Comparison of ENCODE assay signal across 8 mouse cellular contexts in the genomic region with DNA sequence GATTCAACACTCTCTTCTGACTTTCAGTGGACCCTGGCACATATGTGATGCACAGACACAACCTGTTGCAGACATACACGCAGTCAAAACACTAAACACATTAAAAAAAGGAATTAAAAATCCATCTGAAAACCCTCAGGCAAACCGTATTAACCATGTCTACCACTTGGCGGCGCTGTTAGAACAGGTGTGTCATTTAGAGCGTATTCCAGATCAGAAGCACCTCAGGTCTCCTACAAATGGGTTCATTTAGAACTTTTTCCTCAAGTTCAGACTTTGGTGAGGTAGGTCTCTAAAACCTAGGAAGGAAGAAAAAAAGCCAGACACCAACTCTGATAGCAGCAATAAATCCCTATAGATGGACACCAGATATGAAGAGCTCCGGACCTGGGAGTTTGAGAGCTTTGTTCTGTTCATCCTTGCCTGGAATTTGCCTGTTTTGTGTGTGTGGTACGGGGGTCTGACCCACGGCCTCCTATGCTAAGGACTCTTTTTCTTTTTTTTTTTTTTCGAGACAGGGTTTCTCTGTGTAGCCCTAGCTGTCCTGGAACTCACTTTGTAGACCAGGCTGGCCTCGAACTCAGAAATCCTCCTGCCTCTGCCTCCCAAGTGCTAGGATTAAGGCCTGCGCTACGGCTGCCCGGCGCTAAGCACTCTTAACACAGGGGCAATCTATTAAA. TPM values are rescaled to one million over a fixed set of nuclear protein-coding genes. Genes with fewer than 3 reads are reported as not detected.
A peak's percentile ranks its signal among the peaks of the same experiment; 100 is the strongest.
DNase-seq lines count a peak whose midpoint lies in the region; ATAC-seq and TF ChIP-seq lines count a peak whose summit lies in the region.

No protein-coding gene starts in this region.

- peak overlapping the region; percentile 51; the same call in 1 of the 2 replicates for H3K9ac ChIP-seq in limb, embryonic 11.5 days (ENCODE audit: low read length)
- H3K9ac ChIP-seq in midbrain, embryonic 13.5 days (replicated peaks) = peak overlapping the region; percentile 55; the same call in 1 of the 2 replicates

- TF ChIP-seq CTCF in cortical plate, adult 2 months (IDR thresholded peaks at IDR 0.05; ENCODE audit: extremely low read depth, insufficient read depth, low read length) = peak; percentile 69

- 38% methylated on average over 14 of the region's 14 CpGs for WGBS in limb, embryonic 11.5 days
- WGBS in midbrain, embryonic 13.5 days = 41% methylated on average over 14 of the region's 14 CpGs

- peak overlapping the region; percentile 47 for H3K4me2 ChIP-seq in limb, embryonic 11.5 days (ENCODE audit: low read depth, severe bottlenecking)
- H3K4me2 ChIP-seq in midbrain, embryonic 13.5 days (replicated peaks) = peak overlapping the region; percentile 55

- no peaks in the 10 kb centered on the region; the same call in 1 of the 2 replicates for H3K4me1 ChIP-seq in cortical plate, adult 2 months (ENCODE audit: control insufficient read depth, insufficient read depth, low read length)
- H3K4me1 ChIP-seq in limb, embryonic 11.5 days (ENCODE audit: control insufficient read depth, insufficient read depth, low read length) = peaks cover 6% of the 10 kb centered on the region; the same call in 1 of the 2 replicates
- H3K4me1 ChIP-seq in midbrain, embryonic 13.5 days (replicated peaks) = peaks cover 27% of the 10 kb centered on the region

- ATAC-seq in limb, embryonic 11.5 days (ENCODE audit: insufficient number of reproducible peaks, low FRiP score, low TSS enrichment, low read depth) = no peak
- peak; percentile 24 for ATAC-seq in midbrain, embryonic 13.5 days

- no peak overlapping the region; the same call in 1 of the 2 replicates for H3K27ac ChIP-seq in cortical plate, adult 2 months (ENCODE audit: insufficient read depth, low read length)
- peak overlapping the region; percentile 58; the same call in 1 of the 2 replicates for H3K27ac ChIP-seq in limb, embryonic 11.5 days (replicated peaks; ENCODE audit: low read depth, low read length)
- H3K27ac ChIP-seq in midbrain, embryonic 13.5 days = peak overlapping the region; percentile 91

- no peaks in the 10 kb centered on the region for H3K36me3 ChIP-seq in limb, embryonic 11.5 days (ENCODE audit: control insufficient read depth, insufficient read depth, low read length)
- peaks cover 3% of the 10 kb centered on the region; the same call in 1 of the 2 replicates for H3K36me3 ChIP-seq in midbrain, embryonic 13.5 days

- no peaks in the 10 kb centered on the region for H3K9me3 ChIP-seq in limb, embryonic 11.5 days (ENCODE audit: control insufficient read depth, low read length)
- no peaks in the 10 kb centered on the region for H3K9me3 ChIP-seq in midbrain, embryonic 13.5 days

- DNase-seq in heart, adult 11 months = peak; percentile 91
- no peak for DNase-seq in heart, postnatal 25 days (ENCODE audit: low spot score)
- peak; percentile 31 for DNase-seq in gastrocnemius, postnatal 25 days
- DNase-seq in kidney, adult 8-10 months = peak; percentile 62 to 83
- peak; percentile 73 for DNase-seq in limb, embryonic 11.5 days (ENCODE audit: low spot score)
- peak; percentile 54 to 73 for DNase-seq in spleen, postnatal 14 days (ENCODE audit: low spot score in 2 of 2)

- TF ChIP-seq POLR2A in cortical plate, adult 2 months (IDR thresholded peaks at IDR 0.05; ENCODE audit: extremely low read depth, insufficient read depth, low read length) = no peak

- H3K27me3 ChIP-seq in limb, embryonic 11.5 days (ENCODE audit: control insufficient read depth, insufficient read depth, low read length) = 0 out of 2 replicates have a peak, but pooled peaks cover 3% of the 10 kb centered on the region
- H3K27me3 ChIP-seq in midbrain, embryonic 13.5 days = peaks cover 5% of the 10 kb centered on the region

- peak overlapping the region; percentile 75; the same call in 1 of the 2 replicates for H3K4me3 ChIP-seq in cortical plate, adult 2 months (ENCODE audit: insufficient read depth, low read length)
- peak overlapping the region; percentile 24; the same call in 1 of the 2 replicates for H3K4me3 ChIP-seq in limb, embryonic 11.5 days (ENCODE audit: low read depth, low read length)
- peak overlapping the region; percentile 33 for H3K4me3 ChIP-seq in midbrain, embryonic 13.5 days (replicated peaks)

- intact Hi-C loops in heart, postnatal 25 days (cut with DNase I) = loop anchor here (1.0 to 5.0 kb wide), 3 partner anchors 43 to 251 kb away; a partner anchor contains a TSS

RNA-seq across cellular contexts. Expression of a gene that starts 1.0 kb away (rescaled TPM):
- 10 to 100 TPM; 25.9 to 29.6 TPM for total RNA-seq in heart, postnatal 25 days (2021)
- polyA plus RNA-seq in cortical plate, adult 2 months (2012; rRNA removed) = 71.3 and 76.2 TPM in 2 replicates
- 10 to 100 TPM; 17.9 to 19.2 TPM for total RNA-seq in gastrocnemius, postnatal 25 days (2021)
- polyA plus RNA-seq in limb, embryonic 11.5 days (2014; fragmentation: Nextera tagmentation; extraction: Ambion mirVana) = 268 and 285 TPM in 2 replicates
- polyA plus RNA-seq in midbrain, embryonic 13.5 days (2015; fragmentation: Nextera tagmentation; extraction: Ambion mirVana) = 312 and 327 TPM in 2 replicates

RNA-seq across cellular contexts. Expression of a gene that starts 45.0 kb away (rescaled TPM):
- total RNA-seq in heart, postnatal 25 days (2021) = 10 to 100 TPM in 1 of 2 experiments, 1 to 10 TPM in 1; 7.1 to 10.0 TPM
- polyA plus RNA-seq in cortical plate, adult 2 months (2012; rRNA removed) = 42.5 and 43.8 TPM in 2 replicates
- total RNA-seq in gastrocnemius, postnatal 25 days (2021) = 1 to 10 TPM; 5.3 to 7.7 TPM
- 48.3 and 50.3 TPM in 2 replicates for polyA plus RNA-seq in limb, embryonic 11.5 days (2014; fragmentation: Nextera tagmentation; extraction: Ambion mirVana)
- 52.3 and 53.0 TPM in 2 replicates for polyA plus RNA-seq in midbrain, embryonic 13.5 days (2015; fragmentation: Nextera tagmentation; extraction: Ambion mirVana)

RNA-seq across cellular contexts. Expression of a gene that starts 46.2 kb away (rescaled TPM):
- 100 to 1,000 TPM in 1 of 2 experiments, 10 to 100 TPM in 1; 99.2 to 113 TPM for total RNA-seq in heart, postnatal 25 days (2021)
- 54.1 and 55.3 TPM in 2 replicates for polyA plus RNA-seq in cortical plate, adult 2 months (2012; rRNA removed)
- total RNA-seq in gastrocnemius, postnatal 25 days (2021) = 100 to 1,000 TPM; 117 to 128 TPM
- polyA plus RNA-seq in limb, embryonic 11.5 days (2014; fragmentation: Nextera tagmentation; extraction: Ambion mirVana) = 79.9 and 84.5 TPM in 2 replicates
- 61.6 and 63.1 TPM in 2 replicates for polyA plus RNA-seq in midbrain, embryonic 13.5 days (2015; fragmentation: Nextera tagmentation; extraction: Ambion mirVana)

RNA-seq across cellular contexts. Expression of a gene that starts 54.5 kb away (rescaled TPM):
- not detected for total RNA-seq in heart, postnatal 25 days (2021)
- 2.4 and 2.5 TPM in 2 replicates for polyA plus RNA-seq in cortical plate, adult 2 months (2012; rRNA removed)
- not detected for total RNA-seq in gastrocnemius, postnatal 25 days (2021)
- polyA plus RNA-seq in limb, embryonic 11.5 days (2014; fragmentation: Nextera tagmentation; extraction: Ambion mirVana) = 8.0 and 8.2 TPM in 2 replicates
- 0.23 and 0.34 TPM in 2 replicates for polyA plus RNA-seq in midbrain, embryonic 13.5 days (2015; fragmentation: Nextera tagmentation; extraction: Ambion mirVana)

RNA-seq across cellular contexts. Expression of a gene that starts 58.0 kb away (rescaled TPM):
- 10 to 100 TPM; 66.2 to 74.4 TPM for total RNA-seq in heart, postnatal 25 days (2021)
- polyA plus RNA-seq in cortical plate, adult 2 months (2012; rRNA removed) = 60.8 and 67.9 TPM in 2 replicates
- 10 to 100 TPM; 39.9 to 41.6 TPM for total RNA-seq in gastrocnemius, postnatal 25 days (2021)
- 66.4 and 67.0 TPM in 2 replicates for polyA plus RNA-seq in limb, embryonic 11.5 days (2014; fragmentation: Nextera tagmentation; extraction: Ambion mirVana)
- polyA plus RNA-seq in midbrain, embryonic 13.5 days (2015; fragmentation: Nextera tagmentation; extraction: Ambion mirVana) = 66.9 and 71.8 TPM in 2 replicates

Comparison
In these comparisons a context has a peak if more than half of its experiments do, and no peak if none do; other contexts are left out.
1. H3K4me3 ChIP-seq: peak in every context shown above with its lines; median percentile 75 in cortical plate, adult 2 months; 33 in midbrain, embryonic 13.5 days; 24 in limb, embryonic 11.5 days.